Mouse (Mus musculus): ENCODE measurements at regions not wholly inside any gene's neighbourhood (a gene's known extent, or its start where the extent isn't known, plus 50 kb on each side); places are given as distances from the start of the nearest gene placed in this dataset.

GRCm38 (mm10) chr13:30085446-30085845 is 50.8 kb upstream of the Mboat1 start:
- in situ Hi-C loops (cut with MboI; ENCODE audit: unreplicated experiment in 2 of 2), result loop anchor here (5.0 to 25.0 kb wide), 6 partner anchors 228 to 1131 kb away; partner anchors contain the start of genes Cdkal1 (in 2 of the 2), Sox4 (in 2 of the 2) and Uqcrfs1 (in 1 of the 2)

GRCm38 (mm10) chr13:30085005-30085404 is 51.3 kb upstream of the Mboat1 start:
- in situ Hi-C loops (cut with MboI; ENCODE audit: unreplicated experiment in 2 of 2), result loop anchor here (5.0 to 25.0 kb wide), 6 partner anchors 228 to 1130 kb away; partner anchors contain the start of genes Cdkal1 (in 2 of the 2), Sox4 (in 2 of the 2) and Uqcrfs1 (in 1 of the 2)

GRCm38 (mm10) chr13:30084386-30084785 is 51.9 kb upstream of the Mboat1 start:
- in situ Hi-C loops (cut with MboI; ENCODE audit: unreplicated experiment in 2 of 2), result loop anchor here (5.0 to 25.0 kb wide), 7 partner anchors 82 to 1130 kb away; partner anchors contain the start of genes Sox4 (in 2 of the 2), E2f3 (in 1 of the 2) and Uqcrfs1 (in 1 of the 2)

DNA sequence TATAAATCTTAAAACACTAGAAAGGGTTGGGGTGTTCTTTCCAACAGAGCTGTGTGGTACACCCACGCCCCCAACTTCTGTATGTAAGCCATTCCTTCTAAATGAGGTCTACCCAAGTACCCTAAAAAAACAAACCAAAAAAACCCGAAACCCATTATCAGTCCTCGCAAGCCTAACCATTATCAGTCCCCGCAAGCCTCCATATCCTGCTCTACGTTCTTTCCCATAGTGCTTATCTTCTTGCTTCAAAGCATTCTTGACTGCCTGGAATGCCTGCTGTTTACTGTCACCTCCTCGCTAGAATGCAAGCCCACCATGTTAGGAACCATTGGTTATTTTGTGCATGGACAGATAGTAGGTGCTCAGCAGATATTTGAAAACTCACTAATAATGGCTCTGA is 52.3 kb upstream of the Mboat1 start:
- in situ Hi-C loops (cut with MboI; ENCODE audit: unreplicated experiment in 2 of 2), result loop anchor here (5.0 to 25.0 kb wide), 7 partner anchors 82 to 1129 kb away; partner anchors contain the start of genes Sox4 (in 2 of the 2), E2f3 (in 1 of the 2) and Uqcrfs1 (in 1 of the 2)

DNA sequence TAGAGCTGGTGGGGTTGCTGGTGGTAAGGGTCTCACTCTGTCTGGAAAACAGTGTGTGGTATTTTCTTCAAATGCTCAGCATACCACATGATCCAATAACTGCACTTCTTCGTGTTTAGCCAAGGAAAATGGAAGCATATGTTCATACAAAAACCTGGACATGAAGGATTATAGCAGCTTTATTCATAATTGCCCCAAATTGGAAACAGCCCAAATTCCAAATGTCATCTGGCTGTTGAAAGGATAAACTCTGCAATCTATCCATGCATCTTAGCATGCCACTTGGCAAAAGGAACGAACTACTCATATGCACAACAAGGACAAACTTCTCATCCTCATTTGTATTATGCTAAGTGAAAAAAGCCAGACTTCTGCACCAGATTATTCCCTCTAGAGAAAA is 53.5 kb upstream of the Mboat1 start:
- in situ Hi-C loops (cut with MboI; ENCODE audit: unreplicated experiment in 2 of 2), result loop anchor here (5.0 to 25.0 kb wide), 7 partner anchors 80 to 1128 kb away; partner anchors contain the start of genes Sox4 (in 2 of the 2), E2f3 (in 1 of the 2) and Uqcrfs1 (in 1 of the 2)

DNA sequence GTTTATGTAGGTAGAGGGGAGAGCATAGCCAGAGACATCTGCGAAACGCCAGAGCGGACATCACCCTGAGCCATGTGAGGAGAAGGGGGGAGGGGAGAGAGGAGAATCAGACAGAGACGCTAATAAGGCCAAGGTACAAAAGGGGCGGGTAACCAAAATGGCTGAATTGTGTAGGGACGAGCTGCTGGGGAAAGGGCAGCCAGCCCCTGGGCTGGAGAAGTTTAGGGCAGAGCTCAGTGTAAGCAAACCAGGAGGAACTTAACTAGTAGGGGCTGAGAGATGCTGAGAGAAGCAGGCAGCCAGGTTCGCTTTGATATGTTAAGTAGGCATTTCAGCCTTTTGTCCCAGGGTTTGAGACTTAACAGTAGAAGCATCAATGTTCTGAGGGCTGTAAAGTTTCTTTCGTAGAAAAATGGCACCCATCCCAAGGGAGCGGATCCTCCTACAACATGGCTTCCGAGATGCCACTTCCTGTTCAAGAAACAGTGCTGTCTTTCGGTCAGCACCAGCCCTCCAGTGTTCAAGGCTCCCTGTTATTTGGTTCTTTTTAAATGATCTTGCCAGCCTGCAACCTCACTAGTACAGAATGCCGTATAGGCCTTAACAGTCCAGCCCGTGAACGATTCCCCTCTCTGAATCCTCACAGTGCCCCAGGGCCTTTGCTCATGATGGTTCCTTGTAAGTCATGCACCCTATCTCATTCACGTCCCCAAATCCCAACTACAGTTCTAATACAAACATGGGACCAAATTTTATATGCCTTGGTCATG is 55.4 kb upstream of the Mboat1 start:
- in situ Hi-C loops (cut with MboI; ENCODE audit: unreplicated experiment in 2 of 2), result loop anchor here (5.0 to 25.0 kb wide), 7 partner anchors 79 to 1126 kb away; partner anchors contain the start of genes Sox4 (in 2 of the 2), E2f3 (in 1 of the 2) and Uqcrfs1 (in 1 of the 2)

DNA sequence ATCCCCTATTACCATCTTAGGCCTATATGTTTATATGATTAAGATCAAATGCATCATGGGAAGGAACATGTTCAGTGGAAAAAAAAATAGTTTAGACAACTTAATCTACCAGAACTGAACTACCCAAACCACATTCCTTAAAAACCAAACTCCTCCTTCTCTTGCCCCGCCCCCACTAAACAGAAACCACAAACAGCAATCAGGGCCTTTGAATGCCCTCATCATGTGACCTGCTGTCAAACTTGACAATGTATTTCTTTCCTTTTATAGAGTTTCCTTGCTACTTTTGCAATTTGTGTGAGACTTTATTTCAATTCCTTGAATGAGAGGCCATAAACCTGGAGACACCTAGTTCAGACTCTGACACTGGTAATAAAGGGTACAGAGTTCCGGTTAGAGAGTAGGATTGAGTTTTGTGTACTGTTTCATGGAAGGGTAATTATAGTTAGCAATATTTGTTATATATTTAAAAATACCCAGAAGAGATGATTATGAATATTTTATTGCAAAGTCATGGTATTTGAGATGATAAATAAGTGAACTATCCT is 61.7 kb upstream of the Mboat1 start:
- in situ Hi-C loops (cut with MboI; ENCODE audit: unreplicated experiment in 2 of 2), result loop anchor here in 1 of 2 experiments (25.0 kb wide), 3 partner anchors 463 to 1112 kb away; partner anchors contain the start of genes Sox4 and Uqcrfs1

DNA sequence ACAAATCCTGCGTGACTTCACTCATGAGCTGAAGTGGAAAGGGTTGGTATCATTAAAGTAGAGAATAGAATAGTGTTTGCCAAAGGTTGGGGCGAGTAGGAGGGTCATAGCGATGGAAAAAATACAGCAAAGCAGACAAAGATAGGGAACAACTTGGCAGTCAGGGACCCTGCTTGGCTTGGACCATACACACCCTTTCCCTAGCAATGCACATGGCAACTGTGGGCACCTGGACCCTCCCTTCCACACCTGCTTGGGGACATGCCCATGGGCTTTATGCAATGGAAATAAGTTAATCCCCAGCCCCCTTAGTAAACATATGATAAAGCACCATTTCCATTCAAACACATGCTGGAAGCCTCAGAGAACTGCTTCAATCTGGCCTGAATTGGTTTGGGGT is 62.2 kb upstream of the Mboat1 start:
- in situ Hi-C loops (cut with MboI; ENCODE audit: unreplicated experiment in 2 of 2), result no loop called here

- in situ Hi-C loops (cut with MboI; ENCODE audit: unreplicated experiment in 2 of 2), result no loop called here
Measured at GRCm38 (mm10) chr13:30069397-30069796, 66.9 kb upstream of the Mboat1 start.

GRCm38 (mm10) chr13:30067581-30068375 is 68.5 kb upstream of the Mboat1 start:
- in situ Hi-C loops (cut with MboI; ENCODE audit: unreplicated experiment in 2 of 2), result no loop called here

DNA sequence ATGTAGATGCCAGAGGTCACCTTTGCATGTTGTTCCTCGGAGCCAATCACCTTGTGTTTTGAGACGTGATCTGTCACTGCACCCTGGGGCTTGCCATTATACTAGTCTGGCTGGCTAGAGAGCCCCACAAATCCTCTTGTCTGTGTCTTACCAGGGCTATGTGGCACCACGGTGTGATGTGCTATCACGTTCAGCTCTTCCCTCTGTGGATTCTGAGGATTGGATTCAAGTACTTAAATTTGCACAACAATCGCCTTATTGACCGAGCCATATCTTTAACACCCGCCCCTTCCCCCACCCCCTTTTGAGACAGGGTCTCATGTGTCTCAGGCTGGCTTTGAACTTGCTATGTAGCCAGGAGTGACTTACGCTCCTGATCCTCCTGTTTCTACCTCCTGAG is 70.8 kb upstream of the Mboat1 start:
- in situ Hi-C loops (cut with MboI; ENCODE audit: unreplicated experiment in 2 of 2), result no loop called here

- in situ Hi-C loops (cut with MboI; ENCODE audit: unreplicated experiment in 2 of 2), result no loop called here
Measured at GRCm38 (mm10) chr13:30063741-30064140, 72.5 kb upstream of the Mboat1 start.

GRCm38 (mm10) chr13:30062285-30062684 is 74.0 kb upstream of the Mboat1 start:
- in situ Hi-C loops (cut with MboI; ENCODE audit: unreplicated experiment in 2 of 2), result no loop called here

GRCm38 (mm10) chr13:30055141-30055645 is 69.3 kb upstream of the E2f3 start:
- in situ Hi-C loops (cut with MboI; ENCODE audit: unreplicated experiment in 2 of 2), result no loop called here

GRCm38 (mm10) chr13:30051891-30052550 is 66.2 kb upstream of the E2f3 start:
- in situ Hi-C loops (cut with MboI; ENCODE audit: unreplicated experiment in 2 of 2), result no loop called here

DNA sequence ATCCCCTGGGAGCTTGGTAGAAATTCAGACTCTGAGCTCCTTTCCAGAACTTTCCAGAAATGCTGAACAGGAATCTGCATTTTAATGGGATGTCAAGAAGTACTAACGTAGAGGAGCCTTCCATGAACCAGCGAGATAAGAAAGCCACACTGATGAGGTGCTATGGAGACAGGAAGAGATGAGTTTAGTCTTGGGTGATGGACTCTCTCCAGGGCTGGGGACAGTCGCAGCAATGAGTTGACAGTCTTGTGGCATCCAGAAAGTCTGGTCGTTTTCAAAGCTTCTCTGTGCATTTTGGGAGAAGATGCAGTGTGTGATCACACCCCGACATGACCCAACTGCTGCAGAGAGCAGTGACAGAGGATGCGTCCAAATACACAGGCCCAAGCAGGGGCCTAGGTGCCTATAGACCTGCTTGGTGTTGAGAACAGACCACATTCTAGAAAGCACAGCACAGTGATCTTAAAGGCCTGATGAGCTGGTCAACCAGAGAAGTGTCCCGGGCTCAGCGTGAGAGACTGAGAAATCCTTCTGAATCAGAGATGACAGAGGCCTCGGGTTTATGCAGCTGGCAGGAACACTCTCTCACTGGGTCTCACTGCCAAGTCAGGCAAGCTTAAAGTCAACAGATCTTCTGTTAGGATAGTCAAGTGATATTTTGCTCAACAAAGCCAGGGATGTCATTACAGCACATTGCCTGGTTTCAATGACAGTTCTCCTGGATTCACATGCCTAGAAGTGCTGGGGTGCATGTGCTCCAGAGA is 65.1 kb upstream of the E2f3 start:
- in situ Hi-C loops (cut with MboI; ENCODE audit: unreplicated experiment in 2 of 2), result no loop called here

GRCm38 (mm10) chr13:30048260-30048859 is 62.5 kb upstream of the E2f3 start:
- in situ Hi-C loops (cut with MboI; ENCODE audit: unreplicated experiment in 2 of 2), result no loop called here

GRCm38 (mm10) chr13:30046504-30047169 is 60.8 kb upstream of the E2f3 start:
- in situ Hi-C loops (cut with MboI; ENCODE audit: unreplicated experiment in 2 of 2), result no loop called here

All from v-Abl transformed pro-B cells (cell line).